Mouse (Mus musculus) mouse trophoblast stem cell (cell line): ENCODE data around the gene Gm10644.

Source experiments
- in situ Hi-C, 2 experiments: fragments of 300-500 bp; cut with MseI, MboI; formaldehyde crosslinking; loops; 2 replicates in 1 of 2; 3 replicates in 1 of 2; pipeline ENCODE4 v1.15.1; 2025

The Gm10644 gene

DNA sequence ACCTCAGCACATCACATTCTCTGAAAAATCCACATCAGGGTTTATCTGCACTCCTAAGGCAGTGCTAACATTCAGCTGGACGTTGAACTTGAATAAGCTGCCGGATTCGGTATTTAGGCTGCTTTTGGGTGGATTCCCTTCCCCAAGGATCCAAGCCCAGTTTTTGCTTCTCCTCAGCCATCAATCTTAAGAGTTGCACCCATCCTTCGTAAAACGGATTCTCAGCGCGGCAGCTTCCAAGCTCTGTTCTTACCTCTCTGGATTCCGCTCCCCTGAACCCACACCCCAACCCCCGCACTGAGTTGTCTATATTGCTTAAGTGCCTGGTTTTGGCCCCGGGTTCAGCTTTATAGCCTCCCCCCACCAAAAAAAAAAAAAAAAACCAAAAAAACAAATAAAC is 56.5 kb downstream of the Gm10644 start:
- in situ Hi-C loops: loop anchor here (5.0 to 10.0 kb wide), 2 partner anchors 54 to 116 kb away; no protein-coding TSS in a partner anchor

DNA sequence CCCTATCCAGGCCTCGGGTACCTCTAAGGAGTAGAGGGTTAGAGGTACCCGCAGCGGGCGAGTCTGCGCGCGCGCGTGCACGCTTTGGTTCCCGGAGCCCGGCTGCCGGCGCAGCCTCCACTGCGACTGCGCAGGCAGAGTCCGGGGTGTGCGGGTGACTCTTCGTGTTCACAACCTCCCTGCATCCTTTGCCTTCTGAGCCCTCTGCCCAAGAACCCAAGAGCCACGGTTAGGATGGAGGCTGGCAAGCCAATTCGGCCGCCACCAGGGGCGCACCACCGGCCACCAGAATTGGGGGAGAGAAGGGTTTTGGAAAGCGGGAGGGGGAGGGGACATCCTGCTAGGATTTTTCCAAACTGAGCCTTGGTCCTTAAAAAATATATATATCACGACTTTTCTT is 57.8 kb downstream of the Gm10644 start:
- in situ Hi-C loops: loop anchor here (5.0 to 10.0 kb wide), 2 partner anchors 52 to 115 kb away; no protein-coding TSS in a partner anchor

DNA sequence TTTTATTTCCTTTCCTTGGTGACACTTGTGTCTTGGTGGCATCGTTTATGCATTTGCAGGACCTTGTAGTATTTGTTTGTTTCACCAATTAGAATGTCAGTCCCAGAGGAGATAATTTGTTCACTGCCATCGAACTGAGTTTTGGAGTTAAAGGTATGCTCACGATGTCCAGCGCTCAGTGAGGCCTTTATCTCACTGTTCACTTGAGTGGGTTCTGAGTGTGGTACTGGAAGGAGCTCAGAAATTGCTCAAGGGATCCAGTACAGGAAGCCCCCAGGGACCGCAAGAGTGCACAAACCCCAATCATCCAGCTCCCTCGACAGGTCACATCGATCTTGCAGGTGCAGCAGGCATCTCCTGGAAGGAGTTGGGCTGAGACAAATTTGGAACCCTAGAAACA is 58.5 kb downstream of the Gm10644 start:
- in situ Hi-C loops: loop anchor here (5.0 to 10.0 kb wide), 2 partner anchors 52 to 114 kb away; no protein-coding TSS in a partner anchor

DNA sequence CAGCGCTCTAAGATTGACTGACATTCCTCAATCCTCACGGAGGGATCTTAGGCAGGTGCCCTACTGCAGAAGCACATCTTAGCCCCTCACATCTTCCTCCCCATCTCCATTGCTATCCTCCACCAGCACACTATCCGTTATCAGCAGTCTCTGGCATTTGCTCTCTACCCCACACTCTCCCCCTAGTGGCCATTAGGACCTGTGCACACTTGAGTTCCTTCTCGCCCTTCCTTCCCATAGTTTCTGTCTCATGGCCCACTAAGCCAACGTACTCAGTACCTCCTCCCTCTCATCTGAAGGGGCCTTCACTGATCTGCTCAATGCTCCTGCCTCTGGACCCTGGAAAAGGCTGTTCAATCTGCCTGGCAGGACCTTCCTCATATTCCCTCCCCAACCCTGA is 59.1 kb downstream of the Gm10644 start:
- in situ Hi-C loops: loop anchor here (5.0 to 10.0 kb wide), 2 partner anchors 51 to 114 kb away; no protein-coding TSS in a partner anchor

DNA sequence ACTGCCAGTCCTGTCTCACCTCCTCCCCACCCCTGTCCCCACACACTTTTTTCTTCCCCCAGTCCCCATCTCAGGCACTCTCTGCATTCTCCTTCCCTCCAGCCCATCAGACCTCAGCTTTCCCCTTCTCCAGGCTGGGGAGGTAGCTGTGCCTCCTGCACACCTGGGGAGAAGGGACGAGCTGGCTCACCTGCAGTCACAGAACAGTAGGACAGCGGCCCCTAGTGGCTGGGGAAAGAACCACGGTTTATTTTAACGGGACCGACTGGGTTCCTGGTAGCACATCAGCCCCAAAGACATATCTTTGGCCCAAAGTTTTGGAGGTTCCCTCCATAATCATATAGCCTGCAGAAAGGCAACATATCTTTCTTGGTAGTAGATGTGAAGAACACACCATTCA is 61.1 kb downstream of the Gm10644 start:
- in situ Hi-C loops: loop anchor here (10.0 kb wide), 1 partner anchor 49 kb away; no protein-coding TSS in a partner anchor

DNA sequence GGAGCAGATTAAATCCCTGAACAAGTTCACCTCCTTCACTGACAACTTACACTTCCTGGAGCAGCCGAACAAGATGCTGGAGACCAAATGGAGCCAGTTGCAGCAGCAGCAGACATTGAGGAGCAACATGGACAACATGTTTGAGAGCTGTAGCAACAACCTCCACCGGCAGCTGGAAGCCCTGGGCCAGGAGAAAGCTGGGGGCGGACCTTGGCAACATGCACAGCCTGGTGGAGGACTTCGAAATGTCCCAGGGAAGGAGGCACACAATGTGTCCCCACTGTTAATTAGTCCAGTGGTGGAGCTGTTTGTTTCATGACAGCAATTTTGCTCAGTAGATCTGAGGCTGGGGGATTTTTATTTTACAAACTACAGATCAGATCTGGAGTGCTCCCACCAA is 62.9 kb downstream of the Gm10644 start:
- in situ Hi-C loops: loop anchor here (10.0 kb wide), 1 partner anchor 47 kb away; no protein-coding TSS in a partner anchor

DNA sequence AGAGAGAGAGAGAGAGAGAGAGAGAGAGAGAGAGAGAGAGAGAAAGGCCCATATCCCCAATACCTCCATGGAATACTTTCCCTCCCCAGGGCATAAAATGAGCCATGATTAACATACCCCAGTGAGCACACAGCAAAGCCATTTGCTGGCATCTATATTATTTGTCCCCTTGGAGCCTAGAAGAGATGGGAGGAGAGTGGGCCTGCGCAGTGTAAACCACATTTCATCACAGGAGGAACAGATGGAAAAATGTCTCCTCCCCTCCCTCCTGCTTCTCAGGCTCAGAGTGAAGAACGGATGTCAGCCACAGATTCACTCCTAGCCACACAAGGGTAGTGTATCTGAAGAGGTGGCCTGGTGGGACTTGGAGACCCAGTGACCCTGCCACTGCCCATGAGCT is 66.6 kb downstream of the Gm10644 start:
- in situ Hi-C loops: no loop called here
